Mouse (Mus musculus): ENCODE measurements around the gene Gm38392. TPM values are rescaled to one million over a fixed set of nuclear protein-coding genes. Genes with fewer than 3 reads are reported as not detected.

Gene Gm38392
- polyA plus RNA-seq, 1 experiment from 2014 or later: 0.35 TPM

DNA sequence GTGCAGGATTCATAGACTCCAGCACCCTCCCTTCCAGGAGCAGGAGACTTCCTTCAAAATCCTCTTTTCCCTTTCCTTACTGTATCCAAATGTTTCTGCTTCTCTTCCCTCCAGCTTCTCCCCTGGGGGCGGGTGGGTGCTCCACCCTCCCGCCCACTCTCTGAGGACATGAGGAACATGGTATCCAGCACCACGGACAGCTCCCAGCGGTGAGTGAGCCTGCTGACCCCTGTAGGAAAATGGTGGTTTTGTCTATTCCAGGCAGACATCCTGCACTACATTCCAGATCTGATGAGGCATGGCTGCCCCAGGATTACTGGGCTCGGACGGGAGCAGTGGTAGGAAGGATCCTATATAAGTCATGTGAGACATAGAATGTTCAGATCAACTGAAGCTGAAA is 66.2 kb downstream of the Gm38392 start:
- ATAC-seq (ENCODE audit: insufficient read depth, low FRiP score, low read depth): no peak

DNA sequence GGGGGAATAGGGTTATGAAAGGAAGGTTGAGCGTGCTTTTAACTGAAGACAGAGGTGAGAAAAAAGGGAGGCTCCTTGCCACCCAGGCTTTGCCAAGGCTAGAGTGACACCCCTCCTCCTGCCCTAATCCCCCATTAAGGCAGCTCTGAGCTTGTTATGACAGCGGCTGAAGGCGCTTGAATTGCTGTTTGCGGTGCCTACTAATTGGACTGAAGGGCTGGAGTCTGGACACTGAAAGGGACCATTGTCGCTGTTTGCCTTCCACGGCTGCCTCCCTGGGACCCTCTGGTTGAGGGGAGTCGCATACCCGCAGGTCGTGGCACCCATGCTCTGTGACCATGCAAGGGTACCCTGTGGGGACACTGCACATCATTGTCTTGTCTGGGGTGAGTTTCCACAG is 67.1 kb downstream of the Gm38392 start:
- WGBS: 23% methylated on average over 9 of the region's 9 CpGs
- no peak overlapping the region for H3K4me3 ChIP-seq (replicated peaks)
- H3K27ac ChIP-seq: no peak overlapping the region
- no peak overlapping the region for H3K9ac ChIP-seq
- no peak for ATAC-seq (ENCODE audit: insufficient read depth, low FRiP score, low read depth)
- peaks cover 71% of the 10 kb centered on the region for H3K27me3 ChIP-seq (replicated peaks)
- no peaks in the 10 kb centered on the region for H3K36me3 ChIP-seq
- peaks cover 9% of the 10 kb centered on the region for H3K4me1 ChIP-seq
- no peaks in the 10 kb centered on the region for H3K9me3 ChIP-seq
- H3K4me2 ChIP-seq: no peak overlapping the region

More for the DNA sequence above, 66.2 kb downstream of the Gm38392 start:
- H3K4me1 ChIP-seq: peaks cover under 1% of the 10 kb centered on the region; the same call in 1 of the 2 replicates
- H3K9me3 ChIP-seq: no peaks in the 10 kb centered on the region
- peaks cover 64% of the 10 kb centered on the region for H3K27me3 ChIP-seq (replicated peaks)
- 0% methylated on average over 6 of the region's 6 CpGs for WGBS
- H3K36me3 ChIP-seq: no peaks in the 10 kb centered on the region
- H3K4me3 ChIP-seq (replicated peaks): no peak overlapping the region
- H3K9ac ChIP-seq: no peak overlapping the region
- no peak overlapping the region for H3K27ac ChIP-seq
- no peak overlapping the region for H3K4me2 ChIP-seq

DNA sequence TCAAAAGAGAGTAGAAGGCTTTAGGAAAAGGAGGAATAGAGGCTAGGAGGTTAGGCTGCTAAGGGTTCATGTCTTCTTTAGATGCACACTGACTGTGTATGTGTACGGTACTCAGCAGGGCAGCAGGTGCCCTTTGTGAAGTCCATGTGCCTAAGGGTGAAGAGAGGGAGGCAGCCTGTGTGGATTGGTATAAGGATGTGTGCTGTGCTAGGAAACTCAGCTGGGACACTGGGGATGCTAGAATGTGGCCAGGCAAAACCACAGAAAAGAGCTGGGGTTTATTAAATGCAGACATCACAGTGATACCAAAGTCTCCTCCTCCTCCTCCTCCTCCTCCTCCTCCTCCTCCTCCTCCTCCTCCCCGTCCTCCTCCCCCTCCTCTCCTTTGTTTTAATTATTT is 69.3 kb downstream of the Gm38392 start:
- no peaks in the 10 kb centered on the region for H3K36me3 ChIP-seq
- H3K4me3 ChIP-seq (replicated peaks): no peak overlapping the region
- no peak overlapping the region for H3K27ac ChIP-seq
- peaks cover 17% of the 10 kb centered on the region for H3K4me1 ChIP-seq
- no peak overlapping the region for H3K9ac ChIP-seq
- WGBS: 53% methylated on average over 1 of the region's 2 CpGs
- peaks cover 88% of the 10 kb centered on the region for H3K27me3 ChIP-seq (replicated peaks)
- no peaks in the 10 kb centered on the region for H3K9me3 ChIP-seq
- no peak overlapping the region for H3K4me2 ChIP-seq
- ATAC-seq (ENCODE audit: insufficient read depth, low FRiP score, low read depth): no peak

DNA sequence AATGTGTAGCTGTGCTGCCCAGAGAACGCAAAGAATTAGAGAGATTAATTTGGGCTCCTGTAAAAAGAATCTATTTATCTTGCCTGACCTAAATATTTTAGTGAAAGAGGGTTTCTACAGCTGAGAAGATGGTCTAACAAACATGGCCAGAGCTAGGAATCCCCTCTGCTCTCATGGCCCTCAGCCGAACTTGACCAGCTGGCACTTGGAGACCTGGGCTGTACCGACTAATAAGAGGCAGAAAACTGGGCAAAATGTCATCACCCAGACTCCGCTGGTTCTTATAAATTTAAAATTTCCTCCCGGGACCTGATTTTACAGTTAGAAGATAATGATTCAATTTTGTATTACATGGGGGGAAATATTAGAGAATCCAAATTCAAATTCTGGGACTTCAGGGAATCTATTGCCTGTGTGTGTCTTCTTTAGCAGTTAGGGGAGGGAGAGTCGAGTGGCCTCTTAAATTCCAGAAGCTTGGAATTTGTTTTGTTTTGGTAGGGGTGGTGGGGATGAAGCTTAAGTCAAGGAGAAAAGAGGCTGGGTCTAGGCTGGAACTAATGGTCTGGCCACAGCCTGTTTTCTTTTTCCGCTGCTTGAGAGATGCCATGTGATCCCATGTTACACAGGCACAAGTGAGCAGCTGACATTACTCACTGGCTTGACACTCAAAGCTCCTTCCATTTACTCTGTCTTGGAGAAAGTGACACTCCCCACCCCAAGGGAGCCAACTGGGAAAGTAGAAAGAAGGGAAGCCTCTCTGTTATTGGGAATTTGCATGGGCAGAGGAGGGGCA is 70.3 kb downstream of the Gm38392 start:
- Histone ChIP-seq H3K4me2 (no peak overlapping the region), H3K27me3 (replicated peaks) (peaks cover 89% of the 10 kb centered on the region), H3K4me1 (peaks cover 17% of the 10 kb centered on the region), H3K36me3 (no peaks in the 10 kb centered on the region), H3K9ac (no peak overlapping the region), H3K9me3 (no peaks in the 10 kb centered on the region), H3K27ac (no peak overlapping the region), H3K4me3 (replicated peaks) (no peak overlapping the region)
- 12% methylated on average over 7 of the region's 7 CpGs for WGBS
- ATAC-seq (ENCODE audit: insufficient read depth, low FRiP score, low read depth): no peak

DNA sequence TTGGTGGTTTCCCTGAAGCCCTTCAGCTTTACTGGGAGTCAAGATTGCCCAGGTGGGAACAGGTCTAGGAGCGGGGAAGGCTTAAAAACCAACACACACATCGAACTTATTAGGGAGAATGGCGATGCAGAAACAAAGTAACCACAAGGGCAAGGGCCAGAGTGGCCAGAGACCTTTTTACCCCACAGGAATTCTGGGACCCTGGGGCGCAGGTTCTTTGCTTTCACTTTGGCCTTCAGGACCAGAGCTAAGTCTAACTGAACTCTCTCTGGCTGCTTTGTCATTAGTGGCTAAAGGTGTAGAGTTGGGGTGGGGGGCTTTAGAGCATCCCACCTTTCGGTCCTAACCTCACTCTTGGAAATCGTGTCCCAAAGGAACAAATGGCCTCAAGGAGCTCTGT is 70.9 kb downstream of the Gm38392 start:
- Histone ChIP-seq H3K9ac (no peak overlapping the region), H3K27me3 (replicated peaks) (peaks cover 90% of the 10 kb centered on the region), H3K4me3 (replicated peaks) (no peak overlapping the region; the same call in 1 of the 2 replicates), H3K9me3 (no peaks in the 10 kb centered on the region), H3K4me2 (peak overlapping the region; percentile 49), H3K27ac (no peak overlapping the region), H3K4me1 (peaks cover 17% of the 10 kb centered on the region), H3K36me3 (no peaks in the 10 kb centered on the region)
- 6% methylated on average over 6 of the region's 6 CpGs for WGBS
- no peak for ATAC-seq (ENCODE audit: insufficient read depth, low FRiP score, low read depth)

DNA sequence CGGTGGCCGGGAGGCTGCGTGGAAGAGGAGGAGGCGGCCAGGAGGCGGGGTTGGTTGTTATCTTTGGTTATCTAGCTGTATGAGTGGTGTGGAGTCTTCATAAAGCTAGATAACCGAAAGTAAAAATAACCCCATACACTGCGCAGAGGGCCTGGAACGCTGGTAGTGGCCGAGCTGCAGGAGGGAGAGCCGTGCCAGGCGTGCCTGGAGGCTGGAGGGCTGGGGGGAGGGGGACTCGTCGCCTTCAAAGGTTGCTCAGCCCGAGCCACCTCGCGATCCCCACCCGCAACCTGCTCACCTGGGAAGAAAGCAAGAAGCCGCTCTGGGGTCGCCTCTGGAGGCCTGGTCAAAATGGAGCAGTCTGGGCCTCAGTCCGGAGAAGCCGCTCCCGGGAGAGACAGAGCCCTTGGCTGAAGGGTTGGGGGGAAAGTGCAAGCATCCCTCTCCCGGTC is 71.4 kb downstream of the Gm38392 start:
- H3K9ac ChIP-seq: no peak overlapping the region
- WGBS: under 1% methylated on average over 23 of the region's 23 CpGs
- no peaks in the 10 kb centered on the region for H3K36me3 ChIP-seq
- H3K27ac ChIP-seq: no peak overlapping the region
- peaks cover 92% of the 10 kb centered on the region for H3K27me3 ChIP-seq (replicated peaks)
- peak overlapping the region; percentile 24 for H3K4me3 ChIP-seq (replicated peaks)
- no peaks in the 10 kb centered on the region for H3K9me3 ChIP-seq
- peak overlapping the region; percentile 49 for H3K4me2 ChIP-seq
- ATAC-seq (ENCODE audit: insufficient read depth, low FRiP score, low read depth): no peak
- peaks cover 17% of the 10 kb centered on the region for H3K4me1 ChIP-seq

DNA sequence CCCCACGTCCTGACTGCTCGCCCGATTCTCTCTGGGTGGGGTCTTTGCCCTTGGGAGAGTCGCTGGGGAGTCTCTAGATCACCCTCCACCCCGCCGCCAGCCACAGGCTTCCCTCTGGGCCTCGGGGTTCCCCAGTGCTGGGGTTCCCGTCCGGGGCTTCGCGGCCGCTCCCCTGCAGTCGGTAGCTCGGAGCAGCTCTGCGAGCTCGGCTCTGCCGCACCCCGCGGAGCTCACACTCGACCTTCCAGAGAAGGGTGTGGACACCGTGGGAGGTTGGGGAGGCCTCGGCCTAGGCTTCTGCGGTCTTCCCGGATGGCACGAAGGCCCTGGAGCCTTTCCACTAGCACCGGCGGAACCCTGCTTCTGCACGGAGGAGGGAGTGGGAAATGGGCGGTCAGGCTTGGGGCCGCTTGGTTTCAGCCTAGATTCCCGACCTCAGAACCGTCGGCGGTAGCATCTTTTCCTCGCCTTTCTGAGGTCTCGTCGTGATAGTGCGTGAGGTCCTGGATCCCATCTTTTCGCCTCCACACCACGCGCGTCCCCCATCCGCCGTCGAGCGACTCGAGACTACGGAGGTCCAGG is 71.9 kb downstream of the Gm38392 start:
- Histone ChIP-seq H3K27ac (no peak overlapping the region), H3K36me3 (no peaks in the 10 kb centered on the region), H3K9me3 (no peaks in the 10 kb centered on the region), H3K4me3 (replicated peaks) (peak overlapping the region; percentile 24), H3K27me3 (replicated peaks) (peaks cover 92% of the 10 kb centered on the region), H3K4me2 (peak overlapping the region; percentile 49), H3K9ac (no peak overlapping the region), H3K4me1 (peaks cover 17% of the 10 kb centered on the region)
- ATAC-seq (ENCODE audit: insufficient read depth, low FRiP score, low read depth): no peak
- WGBS: under 1% methylated on average over 48 of the region's 48 CpGs

DNA sequence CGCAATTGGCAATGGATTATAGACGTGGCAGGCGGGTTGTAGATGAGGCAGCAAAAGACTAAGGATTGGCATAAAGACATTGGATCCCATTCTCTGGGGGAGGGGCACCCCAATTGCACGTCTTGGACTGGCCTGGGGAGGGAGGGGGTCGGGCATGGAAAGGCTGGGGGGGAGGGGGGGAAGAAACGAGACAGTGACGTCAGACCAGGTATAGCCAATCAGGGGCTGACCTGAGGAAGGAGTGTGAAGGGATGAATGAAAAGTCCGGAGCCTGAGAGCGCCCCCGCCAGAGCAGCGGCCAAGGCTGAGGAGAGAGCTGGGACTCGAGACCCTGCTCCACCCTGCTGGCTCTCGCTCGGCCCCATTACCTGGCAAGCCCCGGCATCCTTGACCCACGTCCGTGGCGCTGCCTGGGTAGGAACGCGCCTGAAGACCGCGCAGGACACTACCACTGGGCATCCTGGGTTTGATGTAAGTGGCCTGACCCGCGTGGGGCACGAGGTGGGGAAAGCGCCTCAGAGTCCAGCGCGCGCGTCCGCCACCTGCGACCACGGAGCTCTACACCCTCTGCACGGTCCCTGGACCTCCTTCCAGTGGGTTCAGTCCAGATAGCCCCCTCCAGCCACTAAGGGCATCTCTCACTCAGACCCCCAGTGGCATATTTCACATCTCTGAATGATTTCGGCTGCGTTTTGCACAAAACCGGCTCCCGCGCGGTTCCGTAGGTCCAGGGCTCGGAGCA is 72.6 kb downstream of the Gm38392 start:
- H3K9me3 ChIP-seq: no peaks in the 10 kb centered on the region
- WGBS: 2% methylated on average over 42 of the region's 42 CpGs
- peaks cover 92% of the 10 kb centered on the region for H3K27me3 ChIP-seq (replicated peaks)

DNA sequence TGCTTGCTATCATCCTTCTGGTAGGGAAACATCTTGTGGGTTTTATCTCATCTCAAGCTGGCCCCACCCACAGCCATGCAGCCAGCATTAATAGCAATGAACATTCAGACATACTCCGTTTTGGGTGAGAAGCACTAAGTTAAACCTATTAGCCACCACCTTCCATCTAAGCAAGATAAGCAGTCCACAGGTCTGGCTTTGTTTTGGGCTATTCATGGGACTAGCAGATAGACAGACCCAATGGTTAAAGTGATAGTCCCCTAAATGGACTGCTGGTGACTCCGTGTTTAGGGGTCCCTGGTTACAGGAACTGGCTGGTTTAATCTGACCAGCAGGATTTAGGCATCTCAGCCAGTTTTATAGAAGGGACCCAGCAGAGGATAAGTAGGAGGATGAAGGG is 74.0 kb downstream of the Gm38392 start:
- H3K36me3 ChIP-seq: no peaks in the 10 kb centered on the region
- no peak overlapping the region for H3K27ac ChIP-seq
- H3K9ac ChIP-seq: no peak overlapping the region
- WGBS: 3% methylated on average over 2 of the region's 2 CpGs
- peaks cover 17% of the 10 kb centered on the region for H3K4me1 ChIP-seq
- peaks cover 94% of the 10 kb centered on the region for H3K27me3 ChIP-seq (replicated peaks)
- no peaks in the 10 kb centered on the region for H3K9me3 ChIP-seq
- no peak overlapping the region for H3K4me3 ChIP-seq (replicated peaks)
- no peak for ATAC-seq (ENCODE audit: insufficient read depth, low FRiP score, low read depth)
- H3K4me2 ChIP-seq: no peak overlapping the region

More for the DNA sequence above, 72.6 kb downstream of the Gm38392 start:
- Histone ChIP-seq H3K27ac (no peak overlapping the region), H3K9ac (no peak overlapping the region), H3K4me1 (peaks cover 17% of the 10 kb centered on the region), H3K4me3 (replicated peaks) (peak overlapping the region; percentile 24; the same call in 1 of the 2 replicates), H3K4me2 (peak overlapping the region; percentile 49; the same call in 1 of the 2 replicates), H3K36me3 (no peaks in the 10 kb centered on the region)
- 0 out of 2 replicates have a peak, but pooled peaks have one; percentile 22 for ATAC-seq (ENCODE audit: insufficient read depth, low FRiP score, low read depth)

DNA sequence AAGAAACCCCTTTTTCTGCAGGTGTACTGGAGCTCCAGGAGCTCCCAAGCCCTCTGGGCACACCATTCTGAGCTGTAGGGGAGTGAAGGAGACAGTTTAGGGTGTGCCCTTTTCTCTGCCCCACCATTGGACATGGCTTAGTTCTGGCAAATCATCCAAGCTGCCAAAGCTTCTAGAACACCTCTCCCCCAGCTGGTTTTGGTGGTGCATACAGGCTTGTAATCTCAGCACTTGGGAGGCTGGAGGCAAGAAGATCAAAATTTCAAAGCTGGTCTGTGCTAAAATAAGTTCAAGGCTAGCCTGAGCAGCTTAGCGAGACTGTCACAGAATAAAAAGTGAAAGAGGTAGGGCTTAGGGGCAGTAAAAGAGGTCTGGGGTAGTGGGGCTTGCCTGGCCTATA is 74.7 kb downstream of the Gm38392 start:
- H3K27ac ChIP-seq: no peak overlapping the region
- H3K4me3 ChIP-seq (replicated peaks): no peak overlapping the region
- peaks cover 17% of the 10 kb centered on the region for H3K4me1 ChIP-seq
- ATAC-seq (ENCODE audit: insufficient read depth, low FRiP score, low read depth): no peak
- no peak overlapping the region for H3K4me2 ChIP-seq
- H3K9ac ChIP-seq: no peak overlapping the region
- H3K9me3 ChIP-seq: no peaks in the 10 kb centered on the region
- 11% methylated on average over 1 of the region's 1 CpGs for WGBS
- H3K36me3 ChIP-seq: no peaks in the 10 kb centered on the region
- peaks cover 97% of the 10 kb centered on the region for H3K27me3 ChIP-seq (replicated peaks)

DNA sequence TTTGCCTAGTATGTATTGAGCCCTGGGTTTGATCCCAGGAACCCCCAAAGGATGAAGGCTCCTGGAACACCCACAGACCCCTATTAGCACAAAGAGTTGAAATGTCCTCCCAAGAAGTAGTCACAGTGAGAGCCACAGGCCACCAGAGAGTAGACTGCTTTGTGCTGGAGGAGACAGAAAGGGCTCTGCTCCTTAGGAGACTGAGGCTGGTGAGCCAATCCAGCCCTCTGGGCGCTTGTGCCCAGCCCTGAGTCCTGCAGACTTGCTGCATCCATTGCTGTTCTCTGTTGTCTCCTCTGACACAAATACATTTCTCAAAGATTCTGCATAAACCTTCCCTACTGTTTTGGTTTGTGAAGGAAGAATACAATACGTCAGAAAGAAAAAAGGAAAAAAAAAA is 76.1 kb downstream of the Gm38392 start:
- no peak overlapping the region for H3K4me2 ChIP-seq
- H3K36me3 ChIP-seq: no peaks in the 10 kb centered on the region
- H3K27me3 ChIP-seq (replicated peaks): peaks cover 97% of the 10 kb centered on the region
- no peak overlapping the region for H3K4me3 ChIP-seq (replicated peaks)
- H3K9ac ChIP-seq: no peak overlapping the region
- H3K9me3 ChIP-seq: no peaks in the 10 kb centered on the region
- ATAC-seq (ENCODE audit: insufficient read depth, low FRiP score, low read depth): no peak
- peaks cover 17% of the 10 kb centered on the region for H3K4me1 ChIP-seq
- no peak overlapping the region for H3K27ac ChIP-seq
- 16% methylated on average over 2 of the region's 2 CpGs for WGBS

DNA sequence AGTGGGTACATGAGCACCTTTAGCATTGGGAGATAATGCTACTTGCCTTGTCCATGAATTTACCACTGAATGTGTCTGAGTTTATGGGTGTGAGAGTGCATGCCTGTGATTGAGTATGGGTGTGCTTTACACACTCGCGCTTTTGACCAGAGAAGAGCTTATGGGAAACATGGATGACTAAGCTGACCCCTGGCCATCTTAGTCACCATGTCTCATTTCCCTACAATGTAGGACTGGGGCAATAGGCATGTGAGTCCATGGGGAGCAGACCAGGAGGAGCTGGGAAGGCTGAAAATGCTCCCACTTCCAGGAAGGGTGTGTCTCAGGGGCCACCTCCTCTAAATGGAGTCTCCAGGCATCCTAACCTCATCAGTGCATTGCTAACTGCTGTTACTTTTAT is 76.9 kb downstream of the Gm38392 start:
- 33% methylated on average over 2 of the region's 2 CpGs for WGBS
- H3K36me3 ChIP-seq: no peaks in the 10 kb centered on the region
- no peak for ATAC-seq (ENCODE audit: insufficient read depth, low FRiP score, low read depth)
- no peaks in the 10 kb centered on the region for H3K9me3 ChIP-seq
- peaks cover 97% of the 10 kb centered on the region for H3K27me3 ChIP-seq (replicated peaks)
- no peak overlapping the region for H3K9ac ChIP-seq
- no peak overlapping the region for H3K4me3 ChIP-seq (replicated peaks)
- no peak overlapping the region for H3K4me2 ChIP-seq
- H3K4me1 ChIP-seq: peaks cover 9% of the 10 kb centered on the region
- H3K27ac ChIP-seq: no peak overlapping the region
